Mouse (Mus musculus): Measurements from ENCODE around the gene Hoxd9. TPM values are rescaled to one million over a fixed set of nuclear protein-coding genes. Genes with fewer than 3 reads are reported as not detected.

Hoxd9 gene
- total and polyA plus RNA-seq, 3 experiments: 0.10 to 0.29 (median 0.16) TPM

DNA sequence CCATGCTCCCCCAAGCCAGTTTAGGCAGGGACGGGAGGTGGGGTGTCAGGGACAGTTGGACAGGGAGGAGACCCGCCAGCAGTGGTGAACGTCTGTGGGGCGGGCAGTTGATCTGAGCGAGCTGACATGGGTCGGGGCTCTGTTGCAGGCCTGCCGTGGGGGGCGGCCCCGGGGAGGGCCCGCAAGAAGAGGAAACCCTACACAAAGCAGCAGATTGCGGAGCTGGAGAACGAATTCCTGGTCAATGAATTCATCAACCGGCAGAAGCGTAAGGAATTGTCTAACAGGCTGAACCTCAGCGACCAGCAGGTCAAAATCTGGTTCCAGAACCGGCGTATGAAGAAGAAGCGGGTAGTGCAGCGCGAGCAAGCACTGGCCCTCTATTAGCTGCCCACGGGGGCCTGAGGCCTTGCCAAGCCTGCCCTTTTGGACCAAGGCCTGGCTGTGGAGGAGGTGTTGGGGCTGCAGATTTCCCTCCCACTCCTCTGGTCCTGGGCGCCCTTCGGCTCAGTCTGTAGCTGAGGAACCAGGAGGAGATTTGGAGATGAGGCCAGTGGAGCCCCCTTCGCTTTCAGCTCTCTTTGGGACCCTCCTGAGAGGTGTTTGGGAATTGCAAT is 21.8 kb upstream of the Hoxd9 start:
- Histone ChIP-seq H3K27me3 (ENCODE audit: control insufficient read depth, insufficient read depth, low read length) (peaks cover 27% of the 10 kb centered on the region), H3K36me3 (ENCODE audit: control insufficient read depth, insufficient read depth, low read length) (no peaks in the 10 kb centered on the region), H3K4me1 (ENCODE audit: control insufficient read depth, insufficient read depth, low read length) (no peaks in the 10 kb centered on the region), H3K4me3 (no peak overlapping the region), H3K27ac (no peak overlapping the region), H3K9ac (ENCODE audit: low read depth, low read length) (no peak overlapping the region), H3K79me2 (replicated peaks; ENCODE audit: control insufficient read depth, insufficient read depth, low read length) (no peaks in the 10 kb centered on the region)
- intact Hi-C loops (cut with DNase I): no loop called here
- TF ChIP-seq EP300 (IDR thresholded peaks at IDR 0.05; ENCODE audit: insufficient read depth, low read depth, low read length): no peak
- no peak for TF ChIP-seq POLR2A (IDR thresholded peaks at IDR 0.05; ENCODE audit: insufficient read depth, low read depth, low read length)
- TF ChIP-seq CTCF (IDR thresholded peaks at IDR 0.05): no peak
- DNase-seq: no peak
- WGBS: 8% methylated on average over 24 of the region's 24 CpGs

DNA sequence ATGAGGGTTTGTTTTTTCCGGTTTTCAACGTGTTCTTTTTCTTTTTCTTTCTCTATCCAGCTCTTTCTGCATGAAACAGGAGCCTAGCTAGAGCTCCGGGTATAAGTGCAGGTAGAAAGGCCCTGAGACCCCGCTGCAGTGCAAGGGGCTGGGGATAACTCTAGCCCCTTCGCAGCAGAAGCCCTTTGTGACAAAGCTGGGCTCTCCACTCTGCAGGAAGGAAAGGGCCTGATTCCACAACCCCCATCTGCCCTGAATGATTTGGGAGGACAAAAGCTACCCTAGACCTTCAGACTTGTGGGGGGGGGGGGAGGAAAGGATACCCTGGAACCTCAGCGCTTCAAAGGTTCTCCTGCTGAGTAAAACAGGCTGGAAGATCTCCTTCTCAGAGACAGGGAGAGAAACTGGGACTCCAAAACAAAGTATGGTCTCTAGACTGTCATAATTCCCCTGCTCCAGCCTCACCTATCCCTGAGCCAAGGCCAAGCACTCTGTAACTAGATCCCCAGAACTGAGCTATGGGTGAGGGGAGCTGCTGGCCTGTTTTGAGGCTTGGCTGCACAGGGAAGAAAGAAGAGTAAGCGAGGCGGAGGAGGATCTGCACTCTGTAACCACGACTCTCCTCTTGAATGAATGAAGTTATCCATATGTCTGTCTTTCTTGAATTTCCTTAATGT is 21.0 kb upstream of the Hoxd9 start:
- Histone ChIP-seq H3K27me3 (ENCODE audit: control insufficient read depth, insufficient read depth, low read length) (peaks cover 29% of the 10 kb centered on the region), H3K4me1 (ENCODE audit: control insufficient read depth, insufficient read depth, low read length) (no peaks in the 10 kb centered on the region), H3K36me3 (ENCODE audit: control insufficient read depth, insufficient read depth, low read length) (no peaks in the 10 kb centered on the region), H3K27ac (no peak overlapping the region), H3K9ac (ENCODE audit: low read depth, low read length) (no peak overlapping the region), H3K79me2 (replicated peaks; ENCODE audit: control insufficient read depth, insufficient read depth, low read length) (no peaks in the 10 kb centered on the region), H3K4me3 (no peak overlapping the region)
- no peak for TF ChIP-seq CTCF (IDR thresholded peaks at IDR 0.05)
- no peak for TF ChIP-seq POLR2A (IDR thresholded peaks at IDR 0.05; ENCODE audit: insufficient read depth, low read depth, low read length)
- no peak for TF ChIP-seq EP300 (IDR thresholded peaks at IDR 0.05; ENCODE audit: insufficient read depth, low read depth, low read length)
- DNase-seq: peak in 1 of 2 experiments; percentile 9
- 10% methylated on average over 9 of the region's 9 CpGs for WGBS
- intact Hi-C loops (cut with DNase I): no loop called here

DNA sequence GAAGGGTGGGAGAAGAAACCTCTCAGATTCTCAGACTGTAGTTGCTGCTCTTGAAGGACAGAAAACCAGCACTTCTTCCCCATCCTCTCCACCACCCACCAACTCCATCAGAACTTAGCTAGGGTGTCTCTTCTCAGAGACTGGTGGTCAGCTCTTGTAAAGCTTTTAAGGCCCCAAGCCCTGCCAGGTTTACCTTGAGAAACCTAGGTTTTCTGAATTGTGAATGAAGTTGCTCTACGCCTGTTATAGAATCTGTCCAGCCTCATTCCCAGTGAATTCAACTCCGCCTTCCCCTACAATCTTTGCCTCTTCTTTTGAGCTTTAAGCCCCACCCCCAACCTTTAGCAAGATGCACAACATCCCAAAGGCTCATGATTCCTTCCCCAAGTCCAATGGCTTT is 20.4 kb upstream of the Hoxd9 start:
- H3K27ac ChIP-seq: no peak overlapping the region

DNA sequence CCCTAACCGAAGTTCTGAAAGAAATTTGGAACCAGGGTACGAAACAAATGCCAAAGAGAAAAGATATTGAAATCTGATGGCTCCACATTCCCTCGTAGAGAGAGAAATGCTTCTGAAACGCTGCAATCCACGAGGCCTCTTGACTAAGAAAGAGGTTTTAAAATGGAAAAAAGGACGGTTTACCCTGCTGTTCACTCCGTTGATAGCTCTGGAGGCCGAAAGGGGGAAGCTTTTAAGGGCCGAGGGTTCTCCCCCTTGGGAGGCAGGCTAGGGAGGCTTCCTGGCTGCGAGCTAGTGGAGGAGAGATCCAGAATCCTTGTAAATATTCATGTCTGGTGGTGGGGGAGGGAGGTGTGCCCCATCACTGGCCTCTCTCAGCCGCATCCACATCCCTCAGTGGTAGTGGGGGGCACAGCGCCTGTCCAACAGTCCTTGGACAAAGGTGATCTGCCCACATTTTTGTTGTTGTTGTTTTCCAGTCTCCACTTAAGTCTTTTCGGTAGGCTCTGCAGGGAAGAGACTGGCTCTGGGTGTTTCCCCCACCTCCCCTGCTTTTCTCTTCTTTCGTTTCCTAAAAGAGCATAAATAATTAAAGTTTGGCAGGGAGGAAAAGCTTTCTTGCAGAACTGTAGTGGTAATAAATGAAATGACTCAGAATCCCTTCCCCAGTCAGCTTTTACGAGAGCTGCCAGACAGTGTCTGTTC is 18.5 kb upstream of the Hoxd9 start, which contains the start of gene Hoxd11:
Gene Hoxd11, plus strand, starts transcription at position 667 of the 705 bp plus-strand sequence.
- TF ChIP-seq POLR2A (IDR thresholded peaks at IDR 0.05; ENCODE audit: insufficient read depth, low read depth, low read length): no peak
- no peak within 1 kb of the TSS for H3K4me3 ChIP-seq
- no peak within 1 kb of the TSS for H3K27ac ChIP-seq
- no peak within 1 kb of the TSS for H3K9ac ChIP-seq (ENCODE audit: low read depth, low read length)
- H3K27me3 ChIP-seq (ENCODE audit: control insufficient read depth, insufficient read depth, low read length): peaks cover 43% of the 10 kb centered on the region
- H3K36me3 ChIP-seq (ENCODE audit: control insufficient read depth, insufficient read depth, low read length): no peaks in the 10 kb centered on the region
- no peaks in the 10 kb centered on the region for H3K4me1 ChIP-seq (ENCODE audit: control insufficient read depth, insufficient read depth, low read length)
- intact Hi-C loops (cut with DNase I): no loop called here
- no peaks in the 10 kb centered on the region for H3K79me2 ChIP-seq (replicated peaks; ENCODE audit: control insufficient read depth, insufficient read depth, low read length)
- 5% methylated on average over 15 of the region's 15 CpGs for WGBS
- no peak for DNase-seq

More for the DNA sequence above, 20.4 kb upstream of the Hoxd9 start:
- intact Hi-C loops (cut with DNase I): no loop called here
- H3K36me3 ChIP-seq (ENCODE audit: control insufficient read depth, insufficient read depth, low read length): no peaks in the 10 kb centered on the region
- H3K4me1 ChIP-seq (ENCODE audit: control insufficient read depth, insufficient read depth, low read length): no peaks in the 10 kb centered on the region
- WGBS: 26% methylated on average over 2 of the region's 2 CpGs
- TF ChIP-seq EP300 (IDR thresholded peaks at IDR 0.05; ENCODE audit: insufficient read depth, low read depth, low read length): no peak
- TF ChIP-seq CTCF (IDR thresholded peaks at IDR 0.05): no peak
- TF ChIP-seq POLR2A (IDR thresholded peaks at IDR 0.05; ENCODE audit: insufficient read depth, low read depth, low read length): no peak
- H3K9ac ChIP-seq (ENCODE audit: low read depth, low read length): no peak overlapping the region
- H3K79me2 ChIP-seq (replicated peaks; ENCODE audit: control insufficient read depth, insufficient read depth, low read length): no peaks in the 10 kb centered on the region
- peak in 1 of 2 experiments; percentile 1 for DNase-seq
- H3K27me3 ChIP-seq (ENCODE audit: control insufficient read depth, insufficient read depth, low read length): peaks cover 34% of the 10 kb centered on the region
- no peak overlapping the region for H3K4me3 ChIP-seq

DNA sequence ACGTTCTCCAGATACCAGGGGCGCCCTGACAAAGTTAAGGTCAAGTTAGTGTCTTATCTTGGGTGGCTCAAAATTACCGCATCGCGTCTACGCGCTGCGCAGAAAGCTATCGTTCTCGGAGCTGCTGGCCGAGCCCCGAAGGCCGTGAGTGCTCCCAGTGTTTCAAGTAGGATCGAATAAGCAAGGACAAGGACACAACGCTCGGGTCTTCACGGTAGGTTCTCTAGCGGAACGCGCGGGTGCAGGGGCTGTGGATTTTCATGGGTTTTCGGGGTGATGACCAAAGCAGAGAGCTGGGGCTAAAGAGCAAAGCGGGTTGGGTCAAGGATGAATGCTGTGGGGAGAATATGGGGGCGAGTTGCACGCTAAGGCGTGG is 17.9 kb upstream of the Hoxd9 start:
- H3K36me3 ChIP-seq (ENCODE audit: control insufficient read depth, insufficient read depth, low read length): no peaks in the 10 kb centered on the region
- H3K4me1 ChIP-seq (ENCODE audit: control insufficient read depth, insufficient read depth, low read length): no peaks in the 10 kb centered on the region
- WGBS: 2% methylated on average over 26 of the region's 26 CpGs
- peaks cover 45% of the 10 kb centered on the region for H3K27me3 ChIP-seq (ENCODE audit: control insufficient read depth, insufficient read depth, low read length)
- H3K9ac ChIP-seq (ENCODE audit: low read depth, low read length): no peak overlapping the region
- TF ChIP-seq CTCF (IDR thresholded peaks at IDR 0.05) (no peak), EP300 (IDR thresholded peaks at IDR 0.05; ENCODE audit: insufficient read depth, low read depth, low read length) (no peak), POLR2A (IDR thresholded peaks at IDR 0.05; ENCODE audit: insufficient read depth, low read depth, low read length) (no peak)
- H3K79me2 ChIP-seq (replicated peaks; ENCODE audit: control insufficient read depth, insufficient read depth, low read length): no peaks in the 10 kb centered on the region
- no peak overlapping the region for H3K27ac ChIP-seq
- no peak for DNase-seq
- H3K4me3 ChIP-seq: no peak overlapping the region
- intact Hi-C loops (cut with DNase I): no loop called here

DNA sequence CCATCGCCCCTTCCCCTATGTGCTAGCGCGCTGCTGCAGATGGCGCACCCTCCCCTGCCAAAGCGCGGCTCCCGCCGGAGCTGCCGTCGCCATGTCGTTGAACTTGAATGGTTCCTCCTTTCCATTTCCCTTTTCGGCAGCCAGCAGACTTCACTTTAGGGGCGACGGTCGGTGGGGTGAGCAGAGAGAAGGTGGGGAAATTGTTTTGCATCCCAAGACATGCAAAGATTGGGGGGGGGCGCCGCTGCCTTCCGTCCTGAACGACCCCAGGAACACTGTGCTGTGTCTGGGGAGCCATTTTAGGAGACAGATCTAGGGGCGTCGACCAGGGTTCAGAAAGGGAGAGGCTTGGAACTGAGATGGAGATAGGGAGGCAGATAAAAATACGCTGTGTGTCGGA is 17.5 kb upstream of the Hoxd9 start:
- peaks cover 44% of the 10 kb centered on the region for H3K27me3 ChIP-seq (ENCODE audit: control insufficient read depth, insufficient read depth, low read length)
- WGBS: 3% methylated on average over 22 of the region's 23 CpGs
- no peak overlapping the region for H3K4me3 ChIP-seq

More for the DNA sequence above, 17.5 kb upstream of the Hoxd9 start:
- DNase-seq: no peak
- H3K9ac ChIP-seq (ENCODE audit: low read depth, low read length): no peak overlapping the region
- H3K4me1 ChIP-seq (ENCODE audit: control insufficient read depth, insufficient read depth, low read length): no peaks in the 10 kb centered on the region
- no peaks in the 10 kb centered on the region for H3K79me2 ChIP-seq (replicated peaks; ENCODE audit: control insufficient read depth, insufficient read depth, low read length)
- intact Hi-C loops (cut with DNase I): no loop called here
- H3K27ac ChIP-seq: no peak overlapping the region
- no peaks in the 10 kb centered on the region for H3K36me3 ChIP-seq (ENCODE audit: control insufficient read depth, insufficient read depth, low read length)
- TF ChIP-seq POLR2A (IDR thresholded peaks at IDR 0.05; ENCODE audit: insufficient read depth, low read depth, low read length): no peak
- TF ChIP-seq EP300 (IDR thresholded peaks at IDR 0.05; ENCODE audit: insufficient read depth, low read depth, low read length): no peak
- TF ChIP-seq CTCF (IDR thresholded peaks at IDR 0.05): no peak
